Mouse (Mus musculus) myocyte (in vitro differentiated cells): ENCODE data around the gene Plxnb2. TPM values are rescaled to one million over a fixed set of nuclear protein-coding genes. Genes with fewer than 3 reads are reported as not detected.
A peak's percentile ranks its signal among the peaks of the same experiment; 100 is the strongest.

ENCODE experiments used
- H3K27me3 ChIP-seq: one replicate; pipeline ENCODE4 v1.6.1; 2011; ENCODE audit not compliant: control insufficient read depth, insufficient read depth, insufficient read length
- H3K36me3 ChIP-seq: one replicate; pipeline ENCODE4 v1.6.1; 2011; ENCODE audit not compliant: control insufficient read depth, insufficient read depth
- H3K4me2 ChIP-seq: one replicate; pipeline ENCODE4 v1.6.1; 2011; ENCODE audit warnings: low read depth, control low read depth
- H3K4me3 ChIP-seq: one replicate; pipeline ENCODE4 v1.5.1; 2011; ENCODE audit warnings: mild to moderate bottlenecking, control low read depth, moderate library complexity
- H3K79me2 ChIP-seq: one replicate; pipeline ENCODE4 v1.6.1; 2011; ENCODE audit not compliant: control insufficient read depth, insufficient read depth
- H3ac ChIP-seq: one replicate; pipeline ENCODE4 v1.6.1; 2011; ENCODE audit not compliant: control insufficient read depth, insufficient read length
- CEBPB ChIP-seq: IDR thresholded peaks from 2 replicates; pipeline ENCODE4 v1.6.1; 2011; ENCODE audit warnings: mild to moderate bottlenecking, moderate library complexity; ENCODE audit not compliant: poor library complexity, insufficient read depth, severe bottlenecking
- E2F4 ChIP-seq: IDR thresholded peaks from one replicate; pipeline ENCODE4 v1.6.1; 2011; ENCODE audit warnings: mild to moderate bottlenecking, control low read depth, moderate library complexity; ENCODE audit not compliant: insufficient read depth
- MAX ChIP-seq: IDR thresholded peaks from one replicate; pipeline ENCODE4 v1.6.1; 2011; ENCODE audit warnings: low read depth, mild to moderate bottlenecking, control low read depth
- MYOD1 ChIP-seq, 3 experiments: IDR thresholded peaks; one replicate each; pipeline ENCODE4 v1.6.1; 2011; ENCODE audit warnings: control low read depth in 2 of 3, low read depth in 2 of 3, mild to moderate bottlenecking in 2 of 3, moderate library complexity in 1 of 3; ENCODE audit not compliant: insufficient read length in 2 of 3, control insufficient read depth in 1 of 3
- MYOG ChIP-seq, 3 experiments: IDR thresholded peaks; one replicate each; pipeline ENCODE4 v1.6.1; 2011; ENCODE audit warnings: control low read depth in 2 of 3, low read depth in 2 of 3, mild to moderate bottlenecking in 2 of 3; ENCODE audit not compliant: insufficient read length in 2 of 3, control insufficient read depth in 1 of 3, insufficient read depth in 1 of 3
- POLR2A ChIP-seq: IDR thresholded peaks from one replicate; pipeline ENCODE4 v1.6.1; 2011; ENCODE audit warnings: low read depth, mild to moderate bottlenecking, control low read depth, moderate library complexity; ENCODE audit not compliant: insufficient read length
- POLR2AphosphoS2 ChIP-seq: IDR thresholded peaks from one replicate; pipeline ENCODE4 v1.6.1; 2011; ENCODE audit warnings: low read depth, control low read depth; ENCODE audit not compliant: insufficient read length
- REST ChIP-seq: IDR thresholded peaks from one replicate; pipeline ENCODE4 v1.6.1; 2011; ENCODE audit warnings: mild to moderate bottlenecking, control low read depth, moderate library complexity; ENCODE audit not compliant: insufficient read depth, insufficient read length
- SRF ChIP-seq: IDR thresholded peaks from one replicate; pipeline ENCODE4 v1.6.1; 2011; ENCODE audit warnings: low read depth; ENCODE audit not compliant: control insufficient read depth, insufficient read length
- TCF12 ChIP-seq: IDR thresholded peaks from one replicate; pipeline ENCODE4 v1.6.1; 2011; ENCODE audit warnings: mild to moderate bottlenecking, control low read depth; ENCODE audit not compliant: poor library complexity, insufficient read depth, severe bottlenecking
- TCF3 ChIP-seq: IDR thresholded peaks from one replicate; pipeline ENCODE4 v1.6.1; 2011; ENCODE audit warnings: low read depth, control low read depth; ENCODE audit not compliant: insufficient read length
- USF1 ChIP-seq: IDR thresholded peaks from one replicate; pipeline ENCODE4 v1.6.1; 2011; ENCODE audit warnings: low read depth, mild to moderate bottlenecking, control low read depth, moderate library complexity
- polyA plus RNA-seq: library from polyadenylated mRNA; unstranded; fragments of >200 nt; fragmentation: generic; extraction: Trizol; gene quantifications from one replicate; pipeline ENCODE4 v1.2.1, GENCODE M21; 2012; ENCODE audit warnings: missing spikeins

Plxnb2 gene
- polyA plus RNA-seq, 1 experiment: 278 TPM

- Histone ChIP-seq H3K4me2 (no peak overlapping the region), H3K79me2 (peaks cover 9% of the 10 kb centered on the region), H3K36me3 (no peaks in the 10 kb centered on the region), H3K4me3 (no peak overlapping the region), H3ac (no peak overlapping the region), H3K27me3 (no peaks in the 10 kb centered on the region)
- TF ChIP-seq MAX: no peak
- no peak for TF ChIP-seq POLR2A
- TF ChIP-seq MYOD1 (IDR thresholded peaks at IDR 0.05; ENCODE audit: control insufficient read depth in 1 of 3, insufficient read length in 2 of 3, low read depth in 2 of 3): no peak
- no peak for TF ChIP-seq SRF
- TF ChIP-seq REST: no peak
- no peak for TF ChIP-seq CEBPB
- TF ChIP-seq USF1: no peak
- TF ChIP-seq POLR2AphosphoS2: no peak
- TF ChIP-seq TCF12: no peak
- TF ChIP-seq MYOG (IDR thresholded peaks at IDR 0.05; ENCODE audit: control insufficient read depth in 1 of 3, insufficient read depth in 1 of 3, insufficient read length in 2 of 3, low read depth in 2 of 3): no peak
- no peak for TF ChIP-seq TCF3
- no peak for TF ChIP-seq E2F4
Measured at GRCm38 (mm10) chr15:89184141-89184936, 3.8 kb upstream of the Plxnb2 start.

- Histone ChIP-seq H3K4me2 (no peak overlapping the region), H3K79me2 (peaks cover 22% of the 10 kb centered on the region), H3ac (no peak overlapping the region), H3K27me3 (no peaks in the 10 kb centered on the region), H3K36me3 (no peaks in the 10 kb centered on the region), H3K4me3 (no peak overlapping the region)
- no peak for TF ChIP-seq POLR2A
- no peak for TF ChIP-seq MYOG (IDR thresholded peaks at IDR 0.05; ENCODE audit: control insufficient read depth in 1 of 3, insufficient read depth in 1 of 3, insufficient read length in 2 of 3, low read depth in 2 of 3)
- no peak for TF ChIP-seq TCF3
- no peak for TF ChIP-seq TCF12
- TF ChIP-seq SRF: no peak
- TF ChIP-seq USF1: no peak
- TF ChIP-seq CEBPB: no peak
- no peak for TF ChIP-seq MAX
- TF ChIP-seq POLR2AphosphoS2: no peak
- no peak for TF ChIP-seq E2F4
- TF ChIP-seq MYOD1 (IDR thresholded peaks at IDR 0.05; ENCODE audit: control insufficient read depth in 1 of 3, insufficient read length in 2 of 3, low read depth in 2 of 3): no peak
- no peak for TF ChIP-seq REST
Measured at GRCm38 (mm10) chr15:89182842-89183241, 2.3 kb upstream of the Plxnb2 start.

- H3K27me3 ChIP-seq: no peaks in the 10 kb centered on the region
- H3K36me3 ChIP-seq: no peaks in the 10 kb centered on the region
- no peak overlapping the region for H3K4me2 ChIP-seq
- TF ChIP-seq REST: no peak
- no peak for TF ChIP-seq SRF
- no peak for TF ChIP-seq POLR2AphosphoS2
- TF ChIP-seq MYOG (IDR thresholded peaks at IDR 0.05; ENCODE audit: control insufficient read depth in 1 of 3, insufficient read depth in 1 of 3, insufficient read length in 2 of 3, low read depth in 2 of 3): no peak
- TF ChIP-seq CEBPB: no peak
- no peak for TF ChIP-seq MYOD1 (IDR thresholded peaks at IDR 0.05; ENCODE audit: control insufficient read depth in 1 of 3, insufficient read length in 2 of 3, low read depth in 2 of 3)
- no peak for TF ChIP-seq MAX
- H3K79me2 ChIP-seq: peaks cover 27% of the 10 kb centered on the region
- no peak overlapping the region for H3ac ChIP-seq
- H3K4me3 ChIP-seq: peak overlapping the region; percentile 65
Measured at GRCm38 (mm10) chr15:89182328-89182741, 1.7 kb upstream of the Plxnb2 start.

- H3K4me2 ChIP-seq: peak overlapping the region; percentile 79
- TF ChIP-seq MYOG (IDR thresholded peaks at IDR 0.05; ENCODE audit: control insufficient read depth in 1 of 3, insufficient read depth in 1 of 3, insufficient read length in 2 of 3, low read depth in 2 of 3) (no peak), POLR2AphosphoS2 (no peak), TCF3 (no peak), CEBPB (no peak), POLR2A (no peak), REST (no peak), SRF (no peak), E2F4 (no peak), MAX (no peak), USF1 (no peak), TCF12 (no peak), MYOD1 (IDR thresholded peaks at IDR 0.05; ENCODE audit: control insufficient read depth in 1 of 3, insufficient read length in 2 of 3, low read depth in 2 of 3) (no peak)
- peak overlapping the region; percentile 65 for H3K4me3 ChIP-seq
- no peaks in the 10 kb centered on the region for H3K27me3 ChIP-seq
- peaks cover 33% of the 10 kb centered on the region for H3K79me2 ChIP-seq
- H3K36me3 ChIP-seq: no peaks in the 10 kb centered on the region
- no peak overlapping the region for H3ac ChIP-seq
Measured at GRCm38 (mm10) chr15:89181561-89182270, 1.1 kb upstream of the Plxnb2 start.
